Mouse (Mus musculus) frontal cortex, postnatal 10 days (tissue): ENCODE measurements around the gene Mad1l1.
"Not testable (repeated sequence)": the region's sequence is repeated elsewhere in the genome, so short reads cannot be mapped to it uniquely, and the experiment has no call there.

Source experiments
- DNase-seq, 2 experiments: peaks; one replicate each; pipeline ENCODE4 v3.0.0; 2022; ENCODE audit warnings: low spot score in 2 of 2, mixed read lengths in 1 of 2

Gene Mad1l1

GRCm38 (mm10) chr5:140321042-140321755 is at the start of gene Mad1l1, which contains the start of gene Nudt1:
TSS of gene Mad1l1 (minus strand) at chr5:140321552.
TSS of gene Nudt1 (plus strand) at chr5:140321656.
- DNase-seq, result peak; percentile 87 to 90

- DNase-seq, result no peak
Observed at GRCm38 (mm10) chr5:140370446-140371254, 49.3 kb upstream of the Mad1l1 start.

DNA sequence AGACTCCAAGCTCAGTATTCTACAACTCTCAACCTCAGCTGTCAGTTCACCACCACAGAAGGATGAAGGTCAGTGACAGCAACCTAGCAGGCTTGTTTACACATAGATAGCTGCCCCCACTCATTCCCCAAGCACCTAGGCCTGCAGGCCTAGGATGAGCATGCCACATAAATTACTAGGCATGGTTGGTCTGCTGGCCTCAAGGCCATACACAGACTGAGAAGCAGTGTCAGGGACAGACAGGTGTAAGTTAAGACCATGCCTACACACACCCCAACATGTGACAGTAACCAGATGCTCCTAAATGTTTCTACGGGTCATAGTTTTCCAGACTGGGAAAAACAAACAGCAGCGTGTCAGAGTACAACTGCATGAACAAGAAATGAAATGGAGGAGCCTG is 48.1 kb upstream of the Mad1l1 start:
- DNase-seq, result no peak

DNA sequence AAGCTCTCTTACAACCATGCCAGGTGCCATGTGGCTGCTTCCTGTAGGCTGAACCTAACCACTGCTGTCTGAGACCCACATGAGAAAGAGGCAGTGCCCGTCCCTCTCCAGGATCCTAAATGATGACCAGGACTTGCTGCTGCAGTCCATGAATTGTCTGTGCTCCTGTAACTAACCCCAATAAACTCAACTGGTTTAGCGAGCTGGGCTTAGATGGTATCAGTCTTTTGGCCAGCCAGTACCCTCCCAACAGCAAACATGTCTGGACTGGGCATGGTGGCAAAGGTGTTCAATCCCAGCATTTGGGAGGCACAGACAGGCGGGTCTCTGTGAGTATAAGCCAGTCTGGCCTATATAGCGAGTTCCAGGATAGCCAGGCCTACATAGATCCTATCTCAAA is 47.6 kb upstream of the Mad1l1 start:
- no peak for DNase-seq

DNA sequence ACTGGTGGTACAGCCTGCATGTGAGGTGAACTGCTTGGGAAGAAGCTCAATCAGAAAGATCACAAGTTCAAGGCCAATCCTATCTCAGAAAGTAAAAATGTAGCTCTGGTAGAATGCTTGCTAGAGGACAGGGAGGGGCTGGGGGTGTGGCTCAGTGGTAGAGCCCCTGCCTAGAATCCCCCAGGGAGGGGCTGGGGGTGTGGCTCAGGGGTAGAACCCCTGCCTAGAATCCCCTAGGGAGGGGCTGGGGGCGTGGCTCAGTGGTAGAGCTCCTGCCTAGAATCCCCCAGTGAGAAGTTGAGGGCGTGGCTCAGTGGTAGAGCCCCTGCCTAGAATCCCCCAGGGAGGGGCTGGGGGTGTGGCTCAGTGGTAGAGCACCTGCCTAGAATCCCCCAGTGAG is 46.8 kb upstream of the Mad1l1 start:
- not testable (repeated sequence) for DNase-seq

GRCm38 (mm10) chr5:140364415-140364814 is 43.1 kb upstream of the Mad1l1 start:
- no peak for DNase-seq

DNA sequence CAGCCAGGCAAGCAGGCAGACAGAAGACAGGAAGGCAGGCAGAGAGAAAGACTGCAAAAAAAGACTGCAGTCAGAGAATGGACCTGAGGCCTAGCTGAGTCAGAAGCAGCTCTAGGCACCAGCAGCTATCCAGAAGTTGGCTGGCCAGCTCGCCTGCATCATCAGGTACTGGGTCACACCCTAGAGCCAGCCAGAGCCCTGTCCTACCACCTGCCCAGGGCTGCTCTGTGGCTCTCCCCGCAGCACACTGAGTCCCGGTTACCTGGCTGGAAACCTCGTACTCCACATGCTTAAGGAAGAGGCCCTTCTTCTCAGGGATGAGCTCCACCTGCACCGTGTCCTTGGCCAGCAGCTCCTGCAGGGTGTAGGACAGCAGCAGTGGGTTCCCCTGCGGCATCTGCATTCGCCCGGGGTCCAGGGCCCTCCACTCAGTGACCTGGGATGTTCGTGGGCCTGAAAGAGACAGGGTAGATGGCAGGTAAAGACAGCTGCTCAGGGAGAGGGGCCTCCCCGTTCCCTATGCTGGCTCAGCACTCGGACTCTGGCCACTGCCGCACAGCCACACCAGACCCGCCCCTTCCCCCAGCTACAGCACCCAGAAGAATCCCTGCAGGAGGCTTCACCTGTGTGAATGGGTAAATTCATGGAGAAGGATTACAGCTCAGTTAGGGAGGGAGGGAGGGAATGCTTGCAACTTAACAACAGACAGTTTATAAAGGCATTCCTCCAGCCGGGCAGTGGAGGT is 38.8 kb upstream of the Mad1l1 start:
- no peak for DNase-seq

DNA sequence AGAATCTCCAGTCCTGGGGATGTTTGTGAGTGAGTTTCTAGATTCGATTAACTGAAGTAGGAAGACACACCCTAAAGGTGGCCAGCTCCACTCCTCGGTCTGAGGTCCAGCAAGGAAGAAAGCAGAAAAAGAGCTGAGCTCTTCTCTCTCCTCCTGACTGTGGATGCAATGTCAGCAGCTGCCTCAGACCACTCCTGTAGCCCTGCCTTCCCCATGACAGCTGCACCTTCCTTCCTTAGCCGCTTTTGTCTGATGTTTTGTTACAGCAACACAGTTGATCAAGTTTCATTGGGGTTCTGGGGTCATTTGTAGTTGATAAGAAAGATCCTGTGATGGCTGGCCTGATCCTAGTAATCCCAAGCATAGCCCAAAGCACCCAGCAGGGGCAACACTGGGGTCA is 36.1 kb upstream of the Mad1l1 start:
- DNase-seq, result no peak

DNA sequence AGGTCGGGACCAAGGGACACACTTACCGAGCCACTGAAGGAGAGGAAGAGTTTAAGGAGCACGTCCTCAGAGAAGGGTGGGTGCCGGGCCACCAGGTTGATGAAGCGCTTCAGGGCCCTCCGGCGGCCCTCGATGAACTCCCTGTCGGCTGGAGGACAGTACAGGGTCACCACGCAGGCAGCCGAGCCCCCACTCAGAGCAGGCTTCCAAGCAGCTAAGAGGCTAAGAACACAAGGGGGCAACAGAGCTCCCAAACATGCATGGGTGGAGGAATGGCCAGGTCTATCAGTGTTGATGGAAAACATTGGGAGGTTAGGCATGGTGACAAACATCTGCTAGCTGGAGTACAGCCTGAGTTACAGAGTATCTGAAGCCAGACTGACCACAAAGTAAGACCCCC is 34.6 kb upstream of the Mad1l1 start:
- DNase-seq, result no peak

GRCm38 (mm10) chr5:140352352-140352751 is 31.0 kb upstream of the Mad1l1 start:
- no peak for DNase-seq

GRCm38 (mm10) chr5:140350731-140351497 is 29.6 kb upstream of the Mad1l1 start:
- DNase-seq, result no peak

DNA sequence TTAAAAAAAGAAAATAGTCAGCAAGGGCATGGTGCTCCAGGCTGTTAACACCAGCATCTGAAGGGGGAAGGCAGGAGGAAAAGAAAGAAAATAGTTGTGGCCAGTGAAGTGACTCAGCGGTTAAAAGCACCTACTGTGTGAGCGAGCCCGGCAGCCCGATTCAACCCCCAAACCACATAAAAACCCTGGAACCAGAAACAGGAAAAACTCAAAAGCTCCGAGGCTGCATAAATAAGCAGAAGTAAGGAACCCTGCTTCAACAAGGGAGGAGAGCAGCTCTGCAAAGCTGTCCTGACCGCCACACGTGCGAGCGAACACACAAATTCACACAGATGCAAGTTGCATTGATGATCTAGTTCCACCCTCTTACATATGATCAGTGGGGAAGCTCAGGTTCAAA is 28.5 kb upstream of the Mad1l1 start:
- DNase-seq, result no peak

DNA sequence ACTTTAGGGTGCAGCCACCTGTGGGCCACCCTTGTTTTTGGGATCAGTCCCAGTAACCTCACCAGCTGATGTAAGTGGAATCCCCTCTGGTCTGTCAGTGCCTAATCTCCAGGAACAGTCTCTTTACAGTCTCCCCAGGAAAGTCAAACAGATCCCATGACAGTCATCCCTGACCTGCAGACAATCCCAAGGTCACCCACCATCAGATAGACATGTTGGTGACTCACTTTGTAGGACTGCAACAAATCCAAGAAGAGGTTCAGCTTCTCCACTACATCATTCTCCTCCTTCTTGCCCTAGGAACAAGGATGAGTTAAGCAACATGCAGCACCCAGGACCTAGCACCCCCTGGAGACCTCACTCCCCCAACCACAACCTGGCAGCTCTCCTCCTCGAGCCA is 24.7 kb upstream of the Mad1l1 start:
- no peak for DNase-seq

DNA sequence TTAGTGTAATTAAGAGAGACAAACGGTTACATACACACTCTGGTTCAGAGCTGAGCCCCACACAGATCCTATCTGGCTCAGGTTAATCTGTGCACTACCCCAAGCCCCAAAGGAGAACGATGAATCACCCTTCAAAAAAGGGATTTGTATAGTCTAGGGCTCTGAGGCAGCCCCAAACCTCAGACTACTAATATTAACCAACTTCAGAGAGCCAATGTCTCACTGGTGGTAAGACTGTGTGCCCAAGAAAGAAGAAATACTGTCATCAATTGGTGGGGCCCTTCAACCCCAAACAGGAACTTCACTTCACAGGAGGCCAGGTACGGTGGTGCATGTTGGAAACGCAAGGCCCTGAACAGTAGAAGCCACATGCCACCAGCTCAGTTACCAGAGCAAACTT is 23.9 kb upstream of the Mad1l1 start:
- DNase-seq, result no peak

- DNase-seq, result no peak
Observed at GRCm38 (mm10) chr5:140342880-140343279, 21.5 kb upstream of the Mad1l1 start.

GRCm38 (mm10) chr5:140339836-140340235 is 18.5 kb upstream of the Mad1l1 start:
- DNase-seq, result no peak

DNA sequence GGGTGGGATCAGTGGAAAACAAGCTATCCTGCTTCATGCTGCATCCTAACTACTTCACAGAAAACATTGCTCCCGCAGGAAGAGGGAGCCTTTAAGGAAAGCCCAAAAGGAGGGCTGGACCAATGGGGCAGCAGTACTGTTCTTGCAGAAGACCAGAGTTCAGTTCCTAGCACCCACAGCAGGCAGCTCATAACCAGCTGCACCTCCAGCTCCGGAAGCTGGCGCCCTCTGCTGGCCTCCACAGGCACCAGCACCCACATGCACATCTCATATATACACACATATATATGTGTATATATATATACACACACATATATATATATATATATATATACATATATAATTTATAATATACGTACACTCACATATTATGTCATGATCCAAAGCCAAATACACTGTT is 17.4 kb upstream of the Mad1l1 start:
- DNase-seq, result no peak

DNA sequence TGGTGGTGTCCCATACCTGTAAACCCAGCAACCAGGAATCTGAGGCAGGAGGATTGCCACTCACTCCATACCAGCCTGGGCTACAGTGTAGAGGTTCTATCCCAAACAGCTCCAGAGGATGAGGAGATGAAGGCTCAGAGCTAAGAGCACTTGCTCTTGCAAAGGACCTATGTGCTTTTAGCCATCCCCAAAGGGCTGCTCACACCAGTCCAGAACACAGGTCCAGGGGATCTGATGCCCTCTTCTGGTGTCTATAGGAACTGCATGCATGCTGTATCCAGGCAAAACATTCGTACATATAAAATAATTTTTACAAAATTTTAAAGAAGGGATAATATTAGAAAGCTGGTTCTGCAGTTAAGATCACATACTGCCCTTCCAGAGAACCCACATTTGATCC is 15.3 kb upstream of the Mad1l1 start:
- DNase-seq, result no peak

DNA sequence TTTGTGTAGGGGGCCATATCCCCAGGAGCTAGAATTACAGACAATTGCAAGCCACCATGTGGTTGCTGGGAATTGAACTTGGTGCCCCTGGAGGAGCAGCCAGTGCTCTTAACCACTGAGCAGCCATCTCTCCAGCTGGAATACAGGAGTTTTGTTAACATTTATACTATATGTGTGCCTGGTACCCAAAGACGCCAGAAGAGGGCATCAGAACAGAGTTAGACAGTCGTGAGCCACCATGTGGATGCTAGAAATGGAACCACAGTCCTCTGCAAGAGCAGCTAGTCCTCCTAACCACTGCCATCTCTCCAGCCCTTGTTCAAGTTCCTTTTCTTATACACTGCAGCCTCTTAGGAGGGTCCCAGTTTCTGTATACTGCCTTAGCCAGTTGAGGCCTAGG is 12.3 kb upstream of the Mad1l1 start:
- no peak for DNase-seq

- DNase-seq, result no peak
Observed at GRCm38 (mm10) chr5:140332519-140332918, 11.2 kb upstream of the Mad1l1 start.

GRCm38 (mm10) chr5:140331615-140332512 is 10.5 kb upstream of the Mad1l1 start, which contains the start of gene Mrm2:
TSS of gene Mrm2 (minus strand) at chr5:140331898.
- peak; percentile 45 to 77 for DNase-seq
